Mouse (Mus musculus) layer of hippocampus, postnatal 14 days (tissue): ENCODE measurements around the gene Idh1. TPM values are rescaled to one million over a fixed set of nuclear protein-coding genes. Genes with fewer than 3 reads are reported as not detected.
A peak's percentile ranks its signal among the peaks of the same experiment; 100 is the strongest.

Source experiments
- DNase-seq, 2 experiments: peaks; one replicate each; pipeline ENCODE4 v3.0.0; 2021 to 2022; ENCODE audit warnings: low spot score in 2 of 2, mixed read lengths in 1 of 2
- total RNA-seq, 2 experiments: library from RNA; stranded (reverse); gene quantifications; 2 replicates each; pipeline ENCODE4 v1.2.3; 2021

Gene Idh1
- total RNA-seq, 2 experiments from 2014 or later, result 96.3 to 98.4 TPM

DNA sequence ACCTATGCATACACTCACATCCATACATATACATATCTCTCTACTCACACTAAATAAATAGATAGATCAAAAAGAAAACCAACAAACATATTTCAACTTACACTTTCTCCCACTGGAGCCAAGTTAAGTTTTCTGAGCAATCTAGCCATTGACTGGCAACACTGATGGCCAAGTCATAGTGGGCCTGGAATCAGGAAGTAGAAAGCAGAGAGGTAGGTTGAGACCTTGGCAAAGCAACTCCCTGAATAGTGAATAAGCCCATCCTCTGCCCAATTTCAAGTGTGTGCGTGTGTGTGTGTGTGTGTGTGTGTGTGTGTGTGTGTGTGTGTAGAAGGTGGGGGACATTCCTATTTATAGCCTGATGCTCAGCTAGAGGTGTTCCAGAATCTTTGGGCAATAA lies 66.9 kb downstream of the Idh1 start, which contains the start of gene Gm28845:
Gene Gm28845 (minus strand): TSS at position 121 of the 400 bp plus-strand sequence.
- no peak for DNase-seq

- DNase-seq, result no peak
These were observed 68.0 kb downstream of the Idh1 start for GRCm38 (mm10) chr1:65118150-65118913.

DNA sequence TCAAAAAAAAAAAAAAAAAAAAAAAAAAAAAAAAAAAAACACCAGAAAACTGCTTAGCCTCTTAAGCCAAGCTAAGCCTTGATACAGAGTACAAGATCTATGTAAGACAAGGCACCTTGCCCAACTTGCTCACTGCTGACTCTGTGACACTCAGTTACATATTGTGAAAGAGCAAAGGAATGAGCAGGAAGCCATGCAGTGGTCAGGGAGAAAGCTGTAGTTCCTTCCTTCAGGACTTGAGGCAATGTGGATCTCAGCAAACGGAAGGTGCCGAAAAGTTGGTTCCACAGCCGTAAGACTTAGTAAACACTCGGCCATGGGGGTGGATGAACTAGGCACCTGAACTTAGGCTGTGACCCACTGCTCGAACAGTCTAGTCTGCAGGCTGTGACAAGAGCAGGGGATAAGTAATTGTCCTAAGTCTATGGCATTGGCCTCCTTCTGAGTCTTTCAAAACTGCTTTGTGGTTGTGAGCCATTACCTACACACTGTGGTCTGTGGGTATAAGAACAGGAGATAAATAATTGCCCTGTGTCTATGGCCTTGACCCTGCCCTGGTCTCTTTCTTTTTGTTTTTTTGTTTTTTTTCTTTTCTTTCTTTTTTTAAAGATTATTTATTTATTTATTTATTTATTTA lies 72.6 kb downstream of the Idh1 start:
- no peak for DNase-seq

- no peak for DNase-seq
These were observed 73.5 kb downstream of the Idh1 start for GRCm38 (mm10) chr1:65112807-65113196.

DNA sequence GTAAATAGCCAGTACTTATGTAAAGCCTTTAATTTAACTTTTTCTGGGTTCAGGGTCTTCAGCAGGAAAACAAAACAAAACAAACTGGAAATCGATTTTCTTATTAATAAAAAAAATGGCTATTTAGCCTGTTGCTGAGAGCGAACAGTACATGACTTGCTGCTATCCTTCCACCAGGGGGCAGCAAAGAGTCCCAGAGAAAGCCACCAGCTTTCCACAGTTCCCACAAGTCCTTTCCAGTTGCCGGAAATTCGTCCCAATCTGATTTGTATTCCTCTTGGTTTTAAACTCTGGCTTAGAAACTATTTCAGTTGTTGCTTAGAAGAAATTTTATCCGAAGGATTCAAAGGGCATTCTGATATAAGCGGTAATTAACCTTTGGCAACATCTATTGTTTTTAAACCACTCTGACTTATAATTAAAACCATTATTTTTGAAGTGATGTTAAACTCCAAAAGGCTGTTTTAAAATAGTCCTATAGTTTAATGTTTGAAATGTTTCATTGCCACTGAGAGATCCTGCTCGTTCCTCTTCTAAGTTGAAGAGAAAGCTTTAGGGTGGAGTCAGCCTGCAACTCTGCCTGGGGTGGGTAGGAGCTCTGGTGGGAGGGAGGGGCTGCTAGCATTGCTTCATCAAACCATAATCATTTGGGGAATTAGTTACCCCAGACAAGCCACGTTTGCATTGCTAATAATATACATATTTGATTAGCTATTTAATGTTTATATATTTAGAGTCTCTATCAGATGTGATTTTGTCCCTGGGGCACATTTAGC lies 74.1 kb downstream of the Idh1 start:
- peak; percentile 49 to 87 for DNase-seq

DNA sequence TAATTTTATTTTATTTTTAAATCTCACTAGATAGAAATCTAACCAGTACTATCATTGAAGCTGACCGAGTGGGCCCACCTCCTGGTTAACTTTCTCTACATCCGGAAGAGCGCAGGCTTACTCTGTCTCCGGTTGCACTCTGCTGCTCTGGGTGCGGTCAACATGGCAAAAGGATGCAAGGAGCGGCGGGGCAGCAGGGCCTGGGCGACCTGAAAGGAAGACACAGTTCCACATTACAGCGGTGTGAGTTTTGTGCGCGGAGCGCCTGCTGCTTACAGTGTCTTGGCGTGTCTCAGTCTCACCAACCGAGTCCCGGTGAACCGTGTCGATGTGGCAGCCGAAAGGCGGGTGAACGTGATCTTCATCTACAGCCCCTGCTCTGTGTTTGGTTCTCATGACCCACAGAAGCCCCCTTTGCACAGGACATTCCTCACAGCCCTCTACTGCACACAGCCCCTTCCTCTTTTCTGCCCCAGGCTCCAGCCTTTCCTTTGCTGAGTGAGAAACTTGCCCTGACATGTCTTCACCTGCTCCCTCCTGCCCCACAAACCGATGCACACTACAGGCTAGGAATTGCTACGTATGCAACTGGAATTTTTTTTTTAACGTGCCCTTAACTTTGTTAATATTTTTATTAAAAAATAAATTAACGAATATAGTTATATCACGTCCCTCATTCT lies 76.4 kb downstream of the Idh1 start:
- DNase-seq, result no peak

- no peak for DNase-seq
These were observed 77.1 kb downstream of the Idh1 start for GRCm38 (mm10) chr1:65109196-65109595.

Other genes starting within 250 kb of the Idh1 start
- gene Plekhm3, start 229.7 kb downstream of the Idh1 start, total RNA-seq, result 10 to 100 TPM; 25.0 to 29.3 TPM
- not detected for gene Akr1cl, start 153.7 kb downstream of the Idh1 start, total RNA-seq
- gene Cryge, start 135.4 kb downstream of the Idh1 start, total RNA-seq, result not detected
- not detected for gene Crygd, start 123.0 kb downstream of the Idh1 start, total RNA-seq
- gene Crygc, start 112.8 kb downstream of the Idh1 start, total RNA-seq, result not detected
- not detected for gene Crygb, start 104.2 kb downstream of the Idh1 start, total RNA-seq
- gene Cryga, start 83.1 kb downstream of the Idh1 start, total RNA-seq, result under 1 TPM in 1 of 2 experiments, not detected in 1; 0.65 TPM
- gene Gm28845, start 66.9 kb downstream of the Idh1 start, total RNA-seq, result 1 to 10 TPM in 1 of 2 experiments, under 1 TPM in 1; 0.60 to 1.3 TPM
- gene D630023F18Rik, start 63.3 kb downstream of the Idh1 start, total RNA-seq, result 10 to 100 TPM; 15.1 to 18.1 TPM
- gene Pikfyve, start 183 bp upstream of the Idh1 start, total RNA-seq, result 10 to 100 TPM; 38.9 to 39.0 TPM
- gene Pth2r, start 95.6 kb upstream of the Idh1 start, total RNA-seq, result under 1 TPM; 0.74 to 0.79 TPM